Mouse (Mus musculus): ENCODE data around the gene Slc9b1.
A peak's percentile ranks its signal among the peaks of the same experiment; 100 is the strongest.

DNA sequence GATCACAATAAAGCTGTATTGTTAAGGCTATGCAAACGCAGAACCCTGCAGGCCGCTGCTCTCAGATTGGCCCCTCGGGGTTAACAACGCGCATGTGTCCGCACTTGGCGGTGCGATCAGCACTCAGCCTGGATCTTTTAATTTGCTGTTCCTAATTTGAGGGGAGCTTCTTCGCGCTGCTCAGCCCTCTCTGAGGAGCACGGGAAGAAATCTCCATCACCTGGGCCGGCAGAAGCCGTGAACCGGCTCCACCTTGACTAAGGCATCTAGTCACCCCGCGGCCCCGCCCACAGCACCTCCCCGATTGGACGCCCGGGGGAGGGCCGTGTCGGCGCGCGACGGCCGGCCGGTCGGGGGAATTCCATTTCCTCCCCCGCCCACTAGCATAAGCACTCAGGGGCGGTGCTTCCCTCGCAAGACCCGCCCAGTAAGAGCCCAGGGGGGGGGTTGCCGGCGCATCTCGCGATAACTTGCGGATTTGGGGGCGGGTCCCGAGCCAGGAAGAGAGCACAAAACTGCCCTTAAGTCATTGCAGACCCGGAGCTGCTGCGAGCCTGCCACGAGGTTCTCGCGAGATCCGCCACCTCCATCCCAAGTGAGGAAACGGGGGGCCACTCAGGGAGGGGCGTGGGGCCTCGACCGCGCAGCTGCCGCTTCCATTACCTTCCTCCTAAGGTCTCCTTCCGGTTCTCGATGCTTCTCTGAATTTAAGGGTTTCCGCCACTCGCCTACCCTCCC, 90.1 kb downstream of the Slc9b1 start, which contains the start of gene Ube2d3:
- TF ChIP-seq POLR2A (IDR thresholded peaks at IDR 0.05; ENCODE audit: low read depth, low read length) = peak; percentile 21; the same call in 1 of the 2 replicates
- TF ChIP-seq CTCF (IDR thresholded peaks at IDR 0.05; ENCODE audit: extremely low read depth, insufficient read depth, insufficient read length, insufficient replicate concordance) = no peak
